Mouse (Mus musculus) limb, embryonic 11.5 days (tissue): ENCODE measurements around the gene Trem2. TPM values are rescaled to one million over a fixed set of nuclear protein-coding genes. Genes with fewer than 3 reads are reported as not detected.
"Not testable (repeated sequence)": the region's sequence is repeated elsewhere in the genome, so short reads cannot be mapped to it uniquely, and the experiment has no call there.

Source experiments
- ATAC-seq: fragments of 200-750 bp; cut with Nextera tagmentation; 2 replicates; pipeline ENCODE4 v1.8.0; 2017; ENCODE audit warnings: low read depth; ENCODE audit not compliant: insufficient number of reproducible peaks, low FRiP score, low TSS enrichment
- DNase-seq: peaks from one replicate; pipeline ENCODE4 v3.0.0-alpha.2; 2015; ENCODE audit warnings: low spot score
- H3K27ac ChIP-seq: fragments of 300-500 bp; sonication (generic); replicated peaks from 2 replicates; pipeline ENCODE4 v1.5.1; 2014; ENCODE audit warnings: low read depth, mild to moderate bottlenecking, low read length
- H3K27me3 ChIP-seq: fragments of 300-500 bp; sonication (generic); 2 replicates; pipeline ENCODE4 v1.6.1; 2014; ENCODE audit warnings: mild to moderate bottlenecking, low read length, mixed read lengths; ENCODE audit not compliant: control insufficient read depth, insufficient read depth
- H3K36me3 ChIP-seq: fragments of 300-500 bp; sonication (generic); 2 replicates; pipeline ENCODE4 v1.6.1; 2014; ENCODE audit warnings: mild to moderate bottlenecking, low read length, moderate library complexity, mixed read lengths; ENCODE audit not compliant: control insufficient read depth, insufficient read depth
- H3K4me1 ChIP-seq: fragments of 300-500 bp; sonication (generic); 2 replicates; pipeline ENCODE4 v1.6.1; 2014; ENCODE audit warnings: low read length, mixed read lengths; ENCODE audit not compliant: control insufficient read depth, insufficient read depth
- H3K4me2 ChIP-seq: fragments of 300-500 bp; sonication (generic); 2 replicates; pipeline ENCODE4 v1.6.1; 2014; ENCODE audit warnings: low read depth, mild to moderate bottlenecking, moderate library complexity; ENCODE audit not compliant: severe bottlenecking
- H3K4me3 ChIP-seq: fragments of 300-500 bp; sonication (generic); 2 replicates; pipeline ENCODE4 v1.5.1; 2014; ENCODE audit warnings: low read depth, low read length
- H3K9ac ChIP-seq: fragments of 300-500 bp; sonication (generic); 2 replicates; pipeline ENCODE4 v1.6.1; 2014; ENCODE audit warnings: mild to moderate bottlenecking, low read length
- H3K9me3 ChIP-seq: fragments of 300-500 bp; sonication (generic); 2 replicates; pipeline ENCODE4 v1.6.1; 2016; ENCODE audit warnings: low read length; ENCODE audit not compliant: control insufficient read depth
- WGBS: fragments of 180-500 bp; shearing (Covaris S2); extraction: QIAGEN DNeasy Blood & Tissue Kit; methylation state at CpG from one replicate; pipeline ENCODE4 v1.1.7; 2014; 5-methylcytosine and 5-hydroxymethylcytosine counted together
- polyA plus RNA-seq: library from polyadenylated mRNA; unstranded; fragments of >200 nt; fragmentation: Nextera tagmentation; extraction: Ambion mirVana; gene quantifications from 2 replicates; pipeline ENCODE4 v1.2.1, GENCODE M21; 2014

The Trem2 gene
- polyA plus RNA-seq = 0.82 and 0.88 TPM in 2 replicates

GRCm38 (mm10) chr17:48346231-48346630, at the start of gene Trem2:
Trem2 (plus strand) TSS chr17:48346401.
- ATAC-seq (no peak), DNase-seq (no peak)
- 73% methylated on average over 5 of the region's 5 CpGs for WGBS
- H3K9ac ChIP-seq = no peak within 1 kb of the TSS
- H3K27me3 ChIP-seq = no peaks in the 10 kb centered on the region
- H3K4me1 ChIP-seq = no peaks in the 10 kb centered on the region
- no peaks in the 10 kb centered on the region for H3K9me3 ChIP-seq
- H3K27ac ChIP-seq = no peak within 1 kb of the TSS
- no peak within 1 kb of the TSS for H3K4me2 ChIP-seq
- H3K36me3 ChIP-seq = no peaks in the 10 kb centered on the region
- no peak within 1 kb of the TSS for H3K4me3 ChIP-seq

- H3K4me3 ChIP-seq = no peak within 1 kb of the TSS
- DNase-seq = no peak
These were observed 47.0 kb upstream of the Trem2 start, which contains the start of gene Treml2 for GRCm38 (mm10) chr17:48299203-48299602. Treml2 (plus strand) TSS chr17:48299498.

GRCm38 (mm10) chr17:48299756-48300155, 46.4 kb upstream of the Trem2 start:
- no peak overlapping the region for H3K27ac ChIP-seq
- no peak overlapping the region for H3K4me2 ChIP-seq
- no peaks in the 10 kb centered on the region for H3K9me3 ChIP-seq
- DNase-seq (no peak), ATAC-seq (no peak)
- no peaks in the 10 kb centered on the region for H3K36me3 ChIP-seq
- no peaks in the 10 kb centered on the region for H3K27me3 ChIP-seq
- 0 out of 2 replicates have a peak, but pooled peaks cover 2% of the 10 kb centered on the region for H3K4me1 ChIP-seq
- no peak overlapping the region for H3K4me3 ChIP-seq
- no peak overlapping the region for H3K9ac ChIP-seq
- WGBS = 57% methylated on average over 7 of the region's 7 CpGs

More at GRCm38 (mm10) chr17:48299203-48299602, 47.0 kb upstream of the Trem2 start, which contains the start of gene Treml2:
- WGBS = 24% methylated on average over 3 of the region's 4 CpGs
- 0 out of 2 replicates have a peak, but pooled peaks cover 2% of the 10 kb centered on the region for H3K4me1 ChIP-seq
- no peaks in the 10 kb centered on the region for H3K36me3 ChIP-seq
- H3K27ac ChIP-seq = no peak within 1 kb of the TSS
- H3K4me2 ChIP-seq = no peak within 1 kb of the TSS
- no peaks in the 10 kb centered on the region for H3K9me3 ChIP-seq
- no peak within 1 kb of the TSS for H3K9ac ChIP-seq
- H3K27me3 ChIP-seq = no peaks in the 10 kb centered on the region
- no peak for ATAC-seq

- Histone ChIP-seq H3K9ac (no peak overlapping the region), H3K9me3 (no peaks in the 10 kb centered on the region), H3K27ac (no peak overlapping the region), H3K27me3 (no peaks in the 10 kb centered on the region), H3K4me1 (0 out of 2 replicates have a peak, but pooled peaks cover 2% of the 10 kb centered on the region), H3K4me2 (no peak overlapping the region), H3K36me3 (no peaks in the 10 kb centered on the region), H3K4me3 (no peak overlapping the region)
- DNase-seq (no peak), ATAC-seq (no peak)
- 67% methylated on average over 7 of the region's 7 CpGs for WGBS
These were observed 46.0 kb upstream of the Trem2 start for GRCm38 (mm10) chr17:48300199-48300598.

- WGBS = 78% methylated on average over 9 of the region's 9 CpGs
- H3K4me1 ChIP-seq = 0 out of 2 replicates have a peak, but pooled peaks cover 2% of the 10 kb centered on the region
- H3K36me3 ChIP-seq = no peaks in the 10 kb centered on the region
- H3K27me3 ChIP-seq = no peaks in the 10 kb centered on the region
- H3K9me3 ChIP-seq = no peaks in the 10 kb centered on the region
- ATAC-seq = no peak
- no peak overlapping the region for H3K4me3 ChIP-seq
- H3K4me2 ChIP-seq = no peak overlapping the region
- DNase-seq = no peak
- no peak overlapping the region for H3K9ac ChIP-seq
- no peak overlapping the region for H3K27ac ChIP-seq
These were observed 45.3 kb upstream of the Trem2 start for GRCm38 (mm10) chr17:48300861-48301260.

GRCm38 (mm10) chr17:48301792-48302191, 44.4 kb upstream of the Trem2 start:
- Histone ChIP-seq H3K4me1 (0 out of 2 replicates have a peak, but pooled peaks cover 2% of the 10 kb centered on the region), H3K27me3 (no peaks in the 10 kb centered on the region), H3K36me3 (no peaks in the 10 kb centered on the region), H3K9ac (no peak overlapping the region), H3K4me3 (no peak overlapping the region), H3K9me3 (no peaks in the 10 kb centered on the region), H3K27ac (no peak overlapping the region), H3K4me2 (no peak overlapping the region)
- DNase-seq (no peak), ATAC-seq (no peak)
- 91% methylated on average over 5 of the region's 5 CpGs for WGBS

- no peaks in the 10 kb centered on the region for H3K4me1 ChIP-seq
- ATAC-seq (no peak), DNase-seq (no peak)
- no peak overlapping the region for H3K9ac ChIP-seq
- no peaks in the 10 kb centered on the region for H3K9me3 ChIP-seq
- no peak overlapping the region for H3K27ac ChIP-seq
- 83% methylated on average over 2 of the region's 2 CpGs for WGBS
- H3K36me3 ChIP-seq = no peaks in the 10 kb centered on the region
- no peaks in the 10 kb centered on the region for H3K27me3 ChIP-seq
- no peak overlapping the region for H3K4me2 ChIP-seq
- no peak overlapping the region for H3K4me3 ChIP-seq
These were observed 34.1 kb upstream of the Trem2 start for GRCm38 (mm10) chr17:48312124-48312523.

GRCm38 (mm10) chr17:48315905-48316579, 30.2 kb upstream of the Trem2 start, which contains the start of gene B430306N03Rik:
B430306N03Rik (plus strand) TSS chr17:48316141.
- WGBS = 92% methylated on average over 3 of the region's 3 CpGs
- not testable (repeated sequence) for DNase-seq

More at GRCm38 (mm10) chr17:48315905-48316579, 30.2 kb upstream of the Trem2 start, which contains the start of gene B430306N03Rik:
- not testable (repeated sequence) for ATAC-seq, H3K27me3 ChIP-seq, H3K4me2 ChIP-seq, H3K4me1 ChIP-seq, H3K27ac ChIP-seq, H3K36me3 ChIP-seq, H3K9me3 ChIP-seq, H3K9ac ChIP-seq, H3K4me3 ChIP-seq
